ENCODE assay signal across 20 mouse cellular contexts in genomic region chr10:13234503-13234902, GRCm38 (mm10). TPM values are rescaled to one million over a fixed set of nuclear protein-coding genes. Genes with fewer than 3 reads are reported as not detected.
"Had no signal": no experiment of that assay in that cellular context is flagged by ENCODE, and none has a peak within 500 bp of the region (broad histone marks: within the 10 kb centered on the region; RNA-seq: fewer than 3 reads in every experiment).

No protein-coding gene starts in this region.

- H3K4me3 ChIP-seq: layer of hippocampus, adult 2 months; limb, embryonic 13.5 days; liver, embryonic 15.5 days; midbrain, embryonic 15.5 days; neural tube, embryonic 13.5 days had no signal

- DNase-seq: kidney, adult 9 months; kidney, postnatal 10 days; kidney, postnatal 4 days; lung, postnatal 14 days; right cerebral cortex, postnatal 4 days; spleen, adult 18-20 months; thymus, postnatal 4 days had no signal

- H3K4me1 ChIP-seq: limb, embryonic 13.5 days; liver, embryonic 15.5 days had no signal

- H3K9ac ChIP-seq: limb, embryonic 13.5 days; liver, embryonic 15.5 days; midbrain, embryonic 15.5 days; neural tube, embryonic 13.5 days had no signal

- H3K36me3 ChIP-seq: liver, embryonic 15.5 days; midbrain, embryonic 15.5 days; neural tube, embryonic 13.5 days had no signal

- ATAC-seq: hindbrain, postnatal 0 days; midbrain, embryonic 15.5 days had no signal

- H3K4me2 ChIP-seq: limb, embryonic 13.5 days; liver, embryonic 11.5 days; liver, embryonic 15.5 days; midbrain, embryonic 15.5 days; neural tube, embryonic 13.5 days had no signal

- H3K27ac ChIP-seq: hindbrain, postnatal 0 days; layer of hippocampus, adult 2 months; limb, embryonic 13.5 days; liver, embryonic 15.5 days; midbrain, embryonic 15.5 days; neural tube, embryonic 13.5 days had no signal

- H3K9me3 ChIP-seq: limb, embryonic 13.5 days; liver, embryonic 15.5 days; midbrain, embryonic 15.5 days; neural tube, embryonic 13.5 days had no signal

- H3K27me3 ChIP-seq: limb, embryonic 13.5 days; liver, embryonic 15.5 days; midbrain, embryonic 15.5 days; neural tube, embryonic 13.5 days had no signal

RNA-seq across cellular contexts. Expression of gene Zc2hc1b, which starts 56.7 kb away (rescaled TPM):
- total RNA-seq: hindbrain, postnatal 0 days; layer of hippocampus, adult 2 months; layer of hippocampus, postnatal 10 days; left cerebral cortex, postnatal 36 days; megakaryocyte progenitor cell, adult 5-6 weeks; monocyte, adult 5-6 weeks had no signal
- polyA plus RNA-seq: hindbrain, postnatal 0 days; intestine, embryonic 14.5 days; limb, embryonic 13.5 days; liver, embryonic 11.5 days; liver, embryonic 15.5 days; midbrain, embryonic 15.5 days; neural tube, embryonic 13.5 days; stomach, embryonic 14.5 days had no signal
